Mouse (Mus musculus): ENCODE data around the gene Sh3kbp1.

GRCm38 (mm10) chrX:159955433-159955832 lies 328.4 kb downstream of the Sh3kbp1 start:
- TF ChIP-seq EP300 (IDR thresholded peaks at IDR 0.05) = no peak
- TF ChIP-seq CTCF (IDR thresholded peaks at IDR 0.05) = no peak
